Mouse (Mus musculus) cerebellum, adult 2 months (tissue): ENCODE measurements at regions not wholly inside any gene's neighbourhood (a gene's known extent, or its start where the extent isn't known, plus 50 kb on each side); places are given as distances from the start of the nearest gene placed in this dataset.

Experiments used
- CTCF ChIP-seq: fragments of 200-500 bp; IDR thresholded peaks from 2 replicates; pipeline ENCODE4 v1.5.1; 2011; ENCODE audit warnings: low read depth, mild to moderate bottlenecking, control low read depth, low read length, moderate library complexity, borderline replicate concordance; ENCODE audit not compliant: insufficient read depth
- POLR2A ChIP-seq: fragments of 200-500 bp; IDR thresholded peaks from 2 replicates; pipeline ENCODE4 v1.6.1; 2011; ENCODE audit warnings: low read length, control low read depth, borderline replicate concordance; ENCODE audit not compliant: insufficient read depth

DNA sequence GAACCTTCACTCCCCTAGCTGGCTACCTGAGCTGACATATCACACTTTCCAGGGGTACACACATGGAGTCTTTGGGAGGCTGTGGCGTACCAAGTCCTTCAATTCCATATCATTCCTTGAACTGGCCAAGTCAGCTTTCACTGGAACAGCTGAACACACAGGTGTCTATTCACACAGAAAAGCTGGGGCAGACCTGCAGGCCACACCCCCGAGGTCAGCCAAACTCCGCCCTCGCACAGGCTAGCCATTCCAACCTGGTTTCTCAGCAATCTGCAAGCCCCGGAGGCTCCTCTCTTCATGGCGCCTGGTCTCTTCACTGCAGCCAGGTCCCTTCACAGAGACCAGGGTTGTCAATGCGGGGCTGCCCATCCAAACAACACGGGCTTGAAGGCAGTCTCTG is 160.5 kb downstream of the Rybp start:
- TF ChIP-seq CTCF (no peak), POLR2A (no peak)
